Mouse (Mus musculus) cerebellum, adult 8-10 months (tissue): ENCODE data around the gene Rnd2.
A peak's percentile ranks its signal among the peaks of the same experiment; 100 is the strongest.
"Not testable (repeated sequence)": the region's sequence is repeated elsewhere in the genome, so short reads cannot be mapped to it uniquely, and the experiment has no call there.

Source experiments
- DNase-seq: peaks from one replicate; pipeline ENCODE4 v3.0.0; 2022

Rnd2 gene

GRCm38 (mm10) chr11:101464211-101465100 lies at the start of gene Rnd2:
TSS of gene Rnd2 (plus strand) at chr11:101464999.
- no peak for DNase-seq

GRCm38 (mm10) chr11:101415306-101415705 lies 49.5 kb upstream of the Rnd2 start:
- DNase-seq: no peak

GRCm38 (mm10) chr11:101416433-101417100 lies 48.2 kb upstream of the Rnd2 start:
- no peak for DNase-seq

- DNase-seq: peak; percentile 90
Measured at GRCm38 (mm10) chr11:101417101-101417855, 47.5 kb upstream of the Rnd2 start, which contains the start of gene Aarsd1. TSS of gene Aarsd1 (minus strand) at chr11:101417615.

GRCm38 (mm10) chr11:101418991-101419390 lies 45.8 kb upstream of the Rnd2 start:
- DNase-seq: no peak

- no peak for DNase-seq
Measured at GRCm38 (mm10) chr11:101419610-101420009, 45.2 kb upstream of the Rnd2 start.

GRCm38 (mm10) chr11:101420148-101420547 lies 44.7 kb upstream of the Rnd2 start:
- no peak for DNase-seq

GRCm38 (mm10) chr11:101424105-101424851 lies 40.5 kb upstream of the Rnd2 start, which contains the start of gene Gm27029:
TSS of gene Gm27029 (minus strand) at chr11:101424796.
- DNase-seq: no peak

- peak; percentile 96 for DNase-seq
Measured at GRCm38 (mm10) chr11:101424925-101425813, 39.6 kb upstream of the Rnd2 start, which contains the start of the genes Rundc1 and Ptges3l. TSS of gene Rundc1 (plus strand) at chr11:101425085. TSS of gene Ptges3l (minus strand) at chr11:101425333.

- DNase-seq: no peak
Measured at GRCm38 (mm10) chr11:101426165-101426564, 38.6 kb upstream of the Rnd2 start.

GRCm38 (mm10) chr11:101431327-101431726 lies 33.5 kb upstream of the Rnd2 start:
- DNase-seq: no peak

GRCm38 (mm10) chr11:101433396-101433795 lies 31.4 kb upstream of the Rnd2 start:
- peak; percentile 47 for DNase-seq

GRCm38 (mm10) chr11:101435831-101436230 lies 29.0 kb upstream of the Rnd2 start:
- DNase-seq: no peak

GRCm38 (mm10) chr11:101436916-101437315 lies 27.9 kb upstream of the Rnd2 start:
- no peak for DNase-seq

GRCm38 (mm10) chr11:101438006-101438405 lies 26.8 kb upstream of the Rnd2 start:
- DNase-seq: not testable (repeated sequence)

GRCm38 (mm10) chr11:101441450-101442126 lies 23.2 kb upstream of the Rnd2 start:
- peak; percentile 29 for DNase-seq

GRCm38 (mm10) chr11:101442127-101442693 lies 22.6 kb upstream of the Rnd2 start, which contains the start of gene Rpl27:
TSS of gene Rpl27 (plus strand) at chr11:101442298.
- DNase-seq: peak; percentile 97

GRCm38 (mm10) chr11:101442760-101443159 lies 22.0 kb upstream of the Rnd2 start:
- DNase-seq: no peak

GRCm38 (mm10) chr11:101446319-101446718 lies 18.5 kb upstream of the Rnd2 start:
- DNase-seq: no peak

- DNase-seq: not testable (repeated sequence)
Measured at GRCm38 (mm10) chr11:101446860-101447259, 17.9 kb upstream of the Rnd2 start.
